Mouse (Mus musculus): ENCODE data around the gene Urad.
A peak's percentile ranks its signal among the peaks of the same experiment; 100 is the strongest.

Urad gene

GRCm38 (mm10) chr5:147327636-147328035 is 5.4 kb upstream of the Urad start:
- DNase-seq (ENCODE audit: extremely low read depth, insufficient read length, low spot score) = no peak

- no peak for DNase-seq (ENCODE audit: extremely low read depth, insufficient read length, low spot score)
Observed at GRCm38 (mm10) chr5:147325931-147326330, 3.7 kb upstream of the Urad start.

- peak; percentile 15 for DNase-seq (ENCODE audit: extremely low read depth, insufficient read length, low spot score)
Observed at GRCm38 (mm10) chr5:147323237-147323917, 1.1 kb upstream of the Urad start.

GRCm38 (mm10) chr5:147319653-147320052 is 2.6 kb downstream of the Urad start:
- peak; percentile 16 for DNase-seq (ENCODE audit: extremely low read depth, insufficient read length, low spot score)

- DNase-seq (ENCODE audit: extremely low read depth, insufficient read length, low spot score) = no peak
Observed at GRCm38 (mm10) chr5:147317991-147318390, 4.2 kb downstream of the Urad start.

- no peak for DNase-seq (ENCODE audit: extremely low read depth, insufficient read length, low spot score)
Observed at GRCm38 (mm10) chr5:147317321-147317720, 4.9 kb downstream of the Urad start.

GRCm38 (mm10) chr5:147315432-147316075 is 6.7 kb downstream of the Urad start:
- DNase-seq (ENCODE audit: extremely low read depth, insufficient read length, low spot score) = no peak

- DNase-seq (ENCODE audit: extremely low read depth, insufficient read length, low spot score) = peak; percentile 80
Observed at GRCm38 (mm10) chr5:147314646-147315431, 7.4 kb downstream of the Urad start.

GRCm38 (mm10) chr5:147312830-147313685 is 9.2 kb downstream of the Urad start:
- no peak for DNase-seq (ENCODE audit: extremely low read depth, insufficient read length, low spot score)

- DNase-seq (ENCODE audit: extremely low read depth, insufficient read length, low spot score) = no peak
Observed at GRCm38 (mm10) chr5:147309786-147310185, 12.5 kb downstream of the Urad start.

GRCm38 (mm10) chr5:147308451-147308850 is 13.8 kb downstream of the Urad start:
- DNase-seq (ENCODE audit: extremely low read depth, insufficient read length, low spot score) = no peak

- no peak for DNase-seq (ENCODE audit: extremely low read depth, insufficient read length, low spot score)
Observed at GRCm38 (mm10) chr5:147307398-147307785, 14.8 kb downstream of the Urad start.

GRCm38 (mm10) chr5:147306638-147307397 is 15.4 kb downstream of the Urad start, which contains the start of gene Cdx2:
Cdx2 (minus strand) TSS chr5:147307270.
- DNase-seq (ENCODE audit: extremely low read depth, insufficient read length, low spot score) = peak; percentile 13

- no peak for DNase-seq (ENCODE audit: extremely low read depth, insufficient read length, low spot score)
Observed at GRCm38 (mm10) chr5:147305856-147306637, 16.2 kb downstream of the Urad start.

- DNase-seq (ENCODE audit: extremely low read depth, insufficient read length, low spot score) = no peak
Observed at GRCm38 (mm10) chr5:147305166-147305565, 17.1 kb downstream of the Urad start.

GRCm38 (mm10) chr5:147304276-147305155 is 17.7 kb downstream of the Urad start:
- DNase-seq (ENCODE audit: extremely low read depth, insufficient read length, low spot score) = no peak

- no peak for DNase-seq (ENCODE audit: extremely low read depth, insufficient read length, low spot score)
Observed at GRCm38 (mm10) chr5:147302746-147303400, 19.4 kb downstream of the Urad start.

- no peak for DNase-seq (ENCODE audit: extremely low read depth, insufficient read length, low spot score)
Observed at GRCm38 (mm10) chr5:147302141-147302540, 20.1 kb downstream of the Urad start.
